Mouse (Mus musculus) liver, embryonic 15.5 days (tissue): ENCODE measurements around the gene Fopnl. TPM values are rescaled to one million over a fixed set of nuclear protein-coding genes. Genes with fewer than 3 reads are reported as not detected.

ENCODE experiments used
- ATAC-seq: fragments of 200-750 bp; cut with Nextera tagmentation; 2 replicates; pipeline ENCODE4 v1.8.0; 2017; ENCODE audit warnings: moderate number of reproducible peaks, mild to moderate bottlenecking, moderate library complexity; ENCODE audit not compliant: insufficient read depth
- H3K27ac ChIP-seq: fragments of 300-500 bp; sonication (generic); replicated peaks from 2 replicates; pipeline ENCODE4 v1.5.1; 2015; ENCODE audit warnings: mild to moderate bottlenecking, inconsistent platforms
- H3K27me3 ChIP-seq: fragments of 300-500 bp; sonication (generic); 2 replicates; pipeline ENCODE4 v1.6.1; 2015; ENCODE audit warnings: mild to moderate bottlenecking, inconsistent platforms
- H3K36me3 ChIP-seq: fragments of 300-500 bp; sonication (generic); replicated peaks from 2 replicates; pipeline ENCODE4 v1.6.1; 2015; ENCODE audit warnings: moderate library complexity, mild to moderate bottlenecking, inconsistent platforms
- H3K4me1 ChIP-seq: fragments of 300-500 bp; sonication (generic); replicated peaks from 2 replicates; pipeline ENCODE4 v1.6.1; 2015; ENCODE audit warnings: inconsistent platforms
- H3K4me2 ChIP-seq: fragments of 300-500 bp; sonication (generic); 2 replicates; pipeline ENCODE4 v1.6.1; 2015; ENCODE audit warnings: moderate library complexity, mild to moderate bottlenecking, inconsistent platforms
- H3K4me3 ChIP-seq: fragments of 300-500 bp; sonication (generic); replicated peaks from 2 replicates; pipeline ENCODE4 v1.5.1; 2015; ENCODE audit warnings: mild to moderate bottlenecking, inconsistent platforms
- H3K9ac ChIP-seq: fragments of 300-500 bp; sonication (generic); 2 replicates; pipeline ENCODE4 v1.6.1; 2015; ENCODE audit warnings: moderate library complexity, mild to moderate bottlenecking, inconsistent platforms
- H3K9me3 ChIP-seq: fragments of 300-500 bp; sonication (generic); replicated peaks from 2 replicates; pipeline ENCODE4 v1.6.1; 2016; ENCODE audit warnings: inconsistent platforms
- WGBS: fragments of 180-500 bp; shearing (Covaris S2); methylation state at CpG from one replicate; pipeline ENCODE4 v1.1.7; 2015; ENCODE audit warnings: mixed read lengths; ENCODE audit not compliant: insufficient replicate concordance; 5-methylcytosine and 5-hydroxymethylcytosine counted together
- polyA plus RNA-seq: library from polyadenylated mRNA; unstranded; fragments of >200 nt; fragmentation: Nextera tagmentation; extraction: Ambion mirVana; gene quantifications from 2 replicates; pipeline ENCODE4 v1.2.1, GENCODE M21; 2015

Gene Fopnl
- polyA plus RNA-seq, 1 experiment from 2014 or later: 62.8 TPM

DNA sequence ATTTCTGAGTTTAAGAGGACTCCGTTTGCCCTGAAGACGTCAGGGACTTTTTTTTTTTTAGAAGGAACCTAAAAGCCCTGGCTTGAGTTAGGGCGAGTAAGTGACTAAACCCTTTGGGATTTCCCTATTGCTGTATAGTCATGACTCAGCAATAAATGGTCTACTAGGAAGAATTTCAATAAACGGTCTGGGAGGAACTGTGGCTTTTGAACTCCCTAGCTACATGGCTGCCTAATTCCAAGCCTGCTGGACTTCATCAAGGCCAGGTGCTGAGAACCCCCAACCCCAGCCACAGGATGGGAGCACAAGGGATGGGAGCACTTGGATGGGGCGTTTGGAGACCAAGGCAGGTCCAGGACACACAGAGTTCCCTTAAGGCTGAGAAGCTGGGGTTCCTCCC is 35.5 kb upstream of the Fopnl start:
- 0 out of 2 replicates have a peak overlapping the region, but pooled peaks have one; percentile 14 for H3K27ac ChIP-seq
- peaks cover 22% of the 10 kb centered on the region for H3K4me1 ChIP-seq
- H3K4me3 ChIP-seq: no peak overlapping the region
- H3K9ac ChIP-seq: no peak overlapping the region
- H3K9me3 ChIP-seq: no peaks in the 10 kb centered on the region
- no peak for ATAC-seq
- H3K4me2 ChIP-seq: 0 out of 2 replicates have a peak overlapping the region, but pooled peaks have one; percentile 6
- no peaks in the 10 kb centered on the region for H3K27me3 ChIP-seq
- no peaks in the 10 kb centered on the region for H3K36me3 ChIP-seq
- 34% methylated on average over 5 of the region's 5 CpGs for WGBS

DNA sequence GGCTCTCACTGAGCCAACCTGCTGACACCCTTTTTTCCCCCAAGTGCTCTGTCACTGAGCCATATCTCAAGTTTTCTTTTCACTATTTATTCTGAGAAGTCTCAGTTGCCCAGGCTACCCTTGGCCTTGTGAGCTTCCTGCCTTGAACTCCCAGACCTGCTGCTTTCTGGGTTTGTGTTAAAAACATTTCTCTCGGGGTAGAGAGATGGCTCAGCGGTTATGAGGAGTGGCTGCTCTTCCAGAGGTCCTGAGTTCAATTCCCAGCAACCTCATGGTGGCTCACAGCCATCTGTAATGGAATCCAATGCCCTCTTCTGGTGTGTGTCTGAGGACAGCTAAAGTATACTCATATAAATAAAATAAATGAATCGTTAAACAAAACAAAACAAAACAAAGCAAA is 35.0 kb upstream of the Fopnl start:
- no peak overlapping the region for H3K4me2 ChIP-seq
- 0 out of 2 replicates have a peak overlapping the region, but pooled peaks have one; percentile 14 for H3K27ac ChIP-seq
- ATAC-seq: no peak
- H3K36me3 ChIP-seq: no peaks in the 10 kb centered on the region
- no peaks in the 10 kb centered on the region for H3K9me3 ChIP-seq
- H3K9ac ChIP-seq: no peak overlapping the region
- H3K4me1 ChIP-seq: peaks cover 22% of the 10 kb centered on the region
- H3K27me3 ChIP-seq: no peaks in the 10 kb centered on the region
- H3K4me3 ChIP-seq: no peak overlapping the region
- 66% methylated on average over 3 of the region's 3 CpGs for WGBS

DNA sequence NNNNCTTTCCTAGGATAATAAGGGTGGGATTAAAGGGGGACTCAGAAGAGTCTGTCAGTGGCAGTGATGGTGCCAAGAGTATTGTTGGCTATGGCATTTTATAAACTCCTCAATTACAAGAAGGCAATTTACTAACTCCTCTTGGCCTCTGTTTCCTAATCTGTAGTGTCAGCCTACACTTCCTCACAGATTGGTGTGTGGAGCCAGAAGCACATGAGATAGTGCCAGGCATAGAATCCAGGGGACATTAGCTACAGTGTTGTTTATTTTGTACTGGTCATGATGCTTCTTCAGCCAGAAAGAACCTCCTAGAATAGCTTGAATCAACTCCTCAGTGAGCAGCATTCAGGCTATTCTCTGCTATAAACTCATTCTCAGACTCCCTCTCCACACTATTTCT is 34.4 kb upstream of the Fopnl start:
- Histone ChIP-seq H3K4me3 (no peak overlapping the region), H3K9me3 (no peaks in the 10 kb centered on the region), H3K27me3 (no peaks in the 10 kb centered on the region), H3K27ac (no peak overlapping the region), H3K4me1 (peaks cover 22% of the 10 kb centered on the region), H3K36me3 (no peaks in the 10 kb centered on the region), H3K9ac (no peak overlapping the region), H3K4me2 (no peak overlapping the region)
- ATAC-seq: no peak

DNA sequence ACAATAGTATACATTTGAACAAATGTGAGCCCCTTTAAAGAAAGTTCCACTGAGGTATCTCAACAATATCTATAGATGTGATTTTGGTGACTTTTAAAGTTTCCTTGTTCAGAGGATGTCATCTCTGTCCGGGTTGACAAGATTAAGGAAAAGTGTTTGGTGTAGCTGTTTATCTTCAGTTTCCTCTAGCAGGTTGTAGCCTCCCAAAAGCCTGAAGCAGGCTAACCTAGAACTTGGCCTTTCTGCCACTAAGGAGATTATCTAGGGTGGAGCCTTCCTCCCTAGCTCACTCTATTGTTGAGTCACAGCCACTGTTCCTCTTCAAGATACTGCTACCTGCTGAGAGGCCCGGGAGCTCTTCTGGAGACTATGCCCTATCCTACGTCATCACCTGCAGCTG is 27.8 kb upstream of the Fopnl start:
- H3K27ac ChIP-seq: no peak overlapping the region
- 18% methylated on average over 3 of the region's 3 CpGs for WGBS

DNA sequence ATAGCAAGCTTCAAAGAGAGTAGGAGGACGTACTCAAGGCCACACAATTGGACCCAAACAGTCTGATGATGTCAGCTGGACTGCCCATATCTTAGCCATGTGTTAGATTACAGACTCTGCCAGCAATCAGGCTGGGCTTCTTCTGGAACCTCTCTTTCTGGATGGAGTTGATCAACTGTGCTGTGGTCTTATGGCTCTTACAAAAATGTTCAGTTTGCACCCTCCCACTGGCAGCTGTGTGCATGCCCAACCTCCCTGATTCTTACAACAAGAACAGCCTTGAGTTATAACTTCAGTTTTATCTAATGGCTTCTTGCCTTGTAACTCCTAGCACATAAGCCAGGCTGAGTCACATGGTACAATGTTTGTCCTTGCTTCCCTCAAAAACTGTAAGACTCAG is 11.0 kb upstream of the Fopnl start:
- 38% methylated on average over 1 of the region's 1 CpGs for WGBS
- Histone ChIP-seq H3K9me3 (no peaks in the 10 kb centered on the region), H3K4me3 (no peak overlapping the region), H3K9ac (no peak overlapping the region), H3K36me3 (no peaks in the 10 kb centered on the region), H3K27ac (no peak overlapping the region), H3K4me1 (no peaks in the 10 kb centered on the region), H3K27me3 (no peaks in the 10 kb centered on the region), H3K4me2 (no peak overlapping the region)
- ATAC-seq: no peak

More for the DNA sequence above, 27.8 kb upstream of the Fopnl start:
- H3K4me2 ChIP-seq: no peak overlapping the region
- H3K4me1 ChIP-seq: no peaks in the 10 kb centered on the region
- no peak overlapping the region for H3K4me3 ChIP-seq
- no peaks in the 10 kb centered on the region for H3K27me3 ChIP-seq
- no peaks in the 10 kb centered on the region for H3K9me3 ChIP-seq
- ATAC-seq: no peak
- no peaks in the 10 kb centered on the region for H3K36me3 ChIP-seq
- H3K9ac ChIP-seq: no peak overlapping the region

DNA sequence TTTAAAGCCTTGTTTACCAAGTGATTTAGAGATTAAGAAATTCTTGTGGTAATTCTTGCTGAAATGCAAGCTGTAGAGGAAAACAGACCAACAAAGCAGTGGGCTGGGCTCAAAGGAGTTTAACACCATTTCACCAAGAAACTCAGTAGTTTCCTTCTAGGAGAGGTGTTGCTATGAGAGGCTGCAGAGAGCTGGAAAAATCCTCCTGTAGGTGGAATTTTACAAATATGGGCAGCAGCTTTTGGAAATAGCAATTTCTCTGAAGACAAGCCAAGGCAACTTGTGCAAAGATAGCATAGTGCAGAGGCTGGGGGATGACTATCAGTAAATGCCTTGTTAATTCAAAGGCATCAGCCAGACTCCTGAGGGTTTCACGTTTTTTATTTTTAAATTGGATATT is 3.3 kb upstream of the Fopnl start:
- H3K9ac ChIP-seq: no peak overlapping the region
- H3K4me2 ChIP-seq: no peak overlapping the region
- no peaks in the 10 kb centered on the region for H3K9me3 ChIP-seq
- 54% methylated on average over 1 of the region's 1 CpGs for WGBS
- no peaks in the 10 kb centered on the region for H3K36me3 ChIP-seq
- no peak overlapping the region for H3K4me3 ChIP-seq
- H3K4me1 ChIP-seq: peaks cover 19% of the 10 kb centered on the region
- peaks cover 12% of the 10 kb centered on the region; the same call in 1 of the 2 replicates for H3K27me3 ChIP-seq
- H3K27ac ChIP-seq: no peak overlapping the region
- no peak for ATAC-seq

DNA sequence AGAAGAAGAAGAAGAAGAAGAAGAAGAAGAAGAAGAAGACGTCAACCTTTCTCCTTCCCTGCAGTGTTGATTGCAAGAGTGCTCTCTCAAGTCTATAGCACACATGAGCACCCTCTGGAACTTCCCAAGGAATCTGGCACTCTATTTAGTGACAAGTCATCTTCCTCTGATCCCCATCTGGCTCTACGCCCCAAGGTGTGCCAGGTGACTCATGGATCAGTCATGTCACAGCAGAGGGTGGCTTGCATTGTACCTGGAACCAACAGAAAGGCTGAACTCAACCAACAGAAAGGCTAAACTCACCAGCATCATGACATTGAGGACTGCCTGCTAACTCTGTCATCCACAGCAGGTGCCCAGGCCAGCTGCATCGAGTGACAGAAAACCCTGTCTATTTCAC is 2.5 kb upstream of the Fopnl start:
- Histone ChIP-seq H3K4me1 (peaks cover 22% of the 10 kb centered on the region), H3K36me3 (no peaks in the 10 kb centered on the region), H3K4me2 (no peak overlapping the region), H3K27ac (no peak overlapping the region), H3K9me3 (no peaks in the 10 kb centered on the region), H3K27me3 (peaks cover 12% of the 10 kb centered on the region; the same call in 1 of the 2 replicates), H3K4me3 (no peak overlapping the region), H3K9ac (no peak overlapping the region)
- no peak for ATAC-seq
- WGBS: 67% methylated on average over 3 of the region's 3 CpGs

DNA sequence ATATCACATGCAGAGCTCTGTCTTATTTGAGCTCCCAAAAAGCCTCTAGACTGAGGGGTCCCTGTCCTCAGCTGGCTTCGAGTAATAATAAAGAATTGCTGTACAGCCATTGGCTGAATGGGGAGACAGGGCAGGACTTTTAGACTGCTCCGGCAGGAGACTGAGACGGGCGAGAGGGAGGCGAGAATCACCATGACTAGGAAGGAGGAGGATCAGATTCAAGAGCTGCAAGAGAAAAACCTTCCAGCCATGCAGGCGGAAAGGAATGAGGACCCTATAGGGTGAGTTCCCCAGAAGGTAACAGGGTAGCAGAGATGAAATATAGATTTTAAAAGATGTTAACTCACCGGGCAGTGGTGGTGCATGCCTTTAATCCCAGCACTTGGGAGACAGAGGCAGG is 4.3 kb downstream of the Fopnl start:
- H3K36me3 ChIP-seq: peaks cover 36% of the 10 kb centered on the region
- no peak overlapping the region for H3K27ac ChIP-seq
- H3K9ac ChIP-seq: no peak overlapping the region
- peaks cover 52% of the 10 kb centered on the region for H3K4me1 ChIP-seq
- H3K4me2 ChIP-seq: no peak overlapping the region
- 81% methylated on average over 7 of the region's 7 CpGs for WGBS
- ATAC-seq: no peak
- H3K27me3 ChIP-seq: no peaks in the 10 kb centered on the region
- no peaks in the 10 kb centered on the region for H3K9me3 ChIP-seq
- no peak overlapping the region for H3K4me3 ChIP-seq

DNA sequence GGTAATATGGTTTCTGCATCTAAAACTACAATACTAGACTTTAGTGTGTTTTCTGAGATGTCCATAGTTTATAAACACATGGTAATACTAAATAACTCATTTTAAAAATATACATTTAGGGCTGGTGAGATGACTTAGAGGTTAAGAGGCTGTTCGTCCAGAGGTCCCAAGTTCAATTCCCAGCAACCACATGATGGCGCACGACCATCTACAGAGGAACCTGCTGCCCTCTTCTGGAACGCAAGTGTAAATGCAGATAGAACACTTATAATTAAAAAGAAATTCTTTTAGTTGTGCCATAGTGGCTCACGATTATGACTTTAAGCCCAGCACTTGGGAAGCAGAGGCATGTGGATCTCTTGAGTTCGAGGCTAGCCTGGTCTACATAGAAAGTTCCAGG is 5.8 kb downstream of the Fopnl start:
- H3K4me1 ChIP-seq: peaks cover 60% of the 10 kb centered on the region
- H3K27me3 ChIP-seq: no peaks in the 10 kb centered on the region
- 26% methylated on average over 6 of the region's 6 CpGs for WGBS

DNA sequence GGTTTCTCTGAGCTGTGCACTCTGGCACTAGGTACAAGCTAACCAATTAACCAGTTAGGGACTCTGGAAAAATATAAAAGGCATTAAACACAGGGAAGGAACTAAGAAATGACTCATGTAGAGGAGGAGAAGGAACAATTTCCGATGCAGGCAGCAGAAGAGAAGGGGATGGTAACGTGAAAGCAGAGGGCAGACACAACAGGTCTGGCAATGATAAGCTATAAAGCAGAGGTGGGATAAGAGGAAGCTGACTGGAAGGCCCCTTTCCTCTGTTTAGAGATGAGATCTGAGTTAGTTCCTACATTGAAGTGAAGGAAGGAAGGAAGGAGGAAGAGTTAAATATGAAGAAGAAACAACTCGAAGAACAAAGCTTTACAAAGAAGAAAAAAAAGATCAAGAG is 7.4 kb downstream of the Fopnl start:
- peak overlapping the region; percentile 93 for H3K27ac ChIP-seq
- 10% methylated on average over 3 of the region's 3 CpGs for WGBS
- H3K4me1 ChIP-seq: peaks cover 52% of the 10 kb centered on the region
- ATAC-seq: peak; percentile 55
- no peaks in the 10 kb centered on the region for H3K27me3 ChIP-seq
- peaks cover 47% of the 10 kb centered on the region for H3K36me3 ChIP-seq
- H3K4me3 ChIP-seq: no peak overlapping the region
- H3K4me2 ChIP-seq: peak overlapping the region; percentile 55
- no peaks in the 10 kb centered on the region for H3K9me3 ChIP-seq
- H3K9ac ChIP-seq: no peak overlapping the region

More for the DNA sequence above, 5.8 kb downstream of the Fopnl start:
- no peak for ATAC-seq
- Histone ChIP-seq H3K4me3 (no peak overlapping the region), H3K27ac (no peak overlapping the region), H3K9ac (no peak overlapping the region), H3K36me3 (peaks cover 36% of the 10 kb centered on the region), H3K4me2 (no peak overlapping the region), H3K9me3 (no peaks in the 10 kb centered on the region)

DNA sequence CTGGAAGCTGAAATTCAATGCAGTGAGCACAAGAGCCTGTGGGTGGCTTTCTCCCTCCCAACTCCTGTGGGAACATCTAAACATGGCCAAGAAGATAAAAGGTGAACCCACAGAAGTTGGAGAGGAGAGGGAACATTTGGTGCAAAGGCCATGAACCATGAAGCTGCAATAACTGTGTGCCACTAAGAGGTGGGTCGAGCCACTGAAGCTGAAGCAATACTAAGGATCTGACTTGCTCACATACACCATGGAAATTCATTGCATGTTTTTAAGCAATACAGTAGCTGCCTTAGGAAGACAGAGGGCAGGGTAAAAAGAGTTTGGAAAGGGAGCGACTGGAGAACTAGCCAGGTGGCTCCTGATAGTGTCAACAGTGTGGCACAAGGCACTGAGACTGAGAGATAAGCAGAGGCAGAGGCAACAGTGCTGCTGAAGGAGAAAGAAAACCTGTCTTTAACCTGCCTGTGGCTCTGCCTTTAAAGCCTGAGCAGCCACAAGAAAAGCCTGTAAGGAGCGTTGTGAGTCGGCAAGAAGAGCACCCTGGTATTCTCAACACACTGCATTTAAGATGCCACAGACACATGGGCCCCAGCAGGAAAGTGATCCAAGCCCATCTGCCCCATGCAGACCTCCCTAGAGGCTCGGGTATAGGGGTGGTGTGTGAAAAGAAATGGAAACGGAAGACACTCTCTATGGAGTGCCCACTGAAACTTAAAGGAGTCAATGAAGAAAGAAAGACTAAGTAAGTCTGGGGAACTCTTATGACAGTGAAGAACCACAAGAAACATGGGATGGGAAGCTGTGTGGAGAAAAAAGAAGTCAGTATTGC is 8.7 kb downstream of the Fopnl start:
- H3K4me2 ChIP-seq: peak overlapping the region; percentile 65
- H3K4me1 ChIP-seq: peaks cover 48% of the 10 kb centered on the region
- H3K9ac ChIP-seq: peak overlapping the region; percentile 39
- peak overlapping the region; percentile 11 for H3K4me3 ChIP-seq
- no peaks in the 10 kb centered on the region for H3K9me3 ChIP-seq
- peak; percentile 93 for ATAC-seq
- WGBS: 30% methylated on average over 6 of the region's 6 CpGs
- peaks cover 51% of the 10 kb centered on the region for H3K36me3 ChIP-seq
- H3K27me3 ChIP-seq: no peaks in the 10 kb centered on the region
- H3K27ac ChIP-seq: peak overlapping the region; percentile 93
